Mouse (Mus musculus) lung, embryonic 14.5 days (tissue): Measurements from ENCODE around the gene Elmod2. TPM values are rescaled to one million over a fixed set of nuclear protein-coding genes. Genes with fewer than 3 reads are reported as not detected.

ENCODE experiments used
- ATAC-seq: fragments of 200-750 bp; cut with Nextera tagmentation; 2 replicates; pipeline ENCODE4 v1.8.0; 2017; ENCODE audit warnings: mild to moderate bottlenecking, moderate TSS enrichment, moderate library complexity; ENCODE audit not compliant: insufficient read depth
- DNase-seq: peaks from one replicate; pipeline ENCODE4 v3.0.0-alpha.2; 2015
- H3K27ac ChIP-seq: fragments of 300-500 bp; sonication (generic); 2 replicates; pipeline ENCODE4 v1.5.1; 2014; ENCODE audit warnings: low read depth, mild to moderate bottlenecking, moderate library complexity
- H3K27me3 ChIP-seq: fragments of 300-500 bp; sonication (generic); 2 replicates; pipeline ENCODE4 v1.6.1; 2014; ENCODE audit warnings: low read length, control low read depth; ENCODE audit not compliant: insufficient read depth
- H3K36me3 ChIP-seq: fragments of 300-500 bp; sonication (generic); 2 replicates; pipeline ENCODE4 v1.6.1; 2014; ENCODE audit warnings: control low read depth; ENCODE audit not compliant: insufficient read depth
- H3K4me1 ChIP-seq: fragments of 300-500 bp; sonication (generic); 2 replicates; pipeline ENCODE4 v1.6.1; 2014; ENCODE audit warnings: antibody characterized with exemption, control low read depth; ENCODE audit not compliant: insufficient read depth
- H3K4me2 ChIP-seq: fragments of 300-500 bp; sonication (generic); 2 replicates; pipeline ENCODE4 v1.6.1; 2014; ENCODE audit warnings: mild to moderate bottlenecking
- H3K4me3 ChIP-seq: fragments of 300-500 bp; sonication (generic); 2 replicates; pipeline ENCODE4 v1.5.1; 2014; ENCODE audit warnings: low read depth, low read length
- H3K9ac ChIP-seq: fragments of 300-500 bp; sonication (generic); 2 replicates; pipeline ENCODE4 v1.6.1; 2014
- H3K9me3 ChIP-seq: fragments of 300-500 bp; sonication (generic); 2 replicates; pipeline ENCODE4 v1.6.1; 2016; ENCODE audit warnings: low read depth, low read length, control low read depth
- CTCF ChIP-seq: IDR thresholded peaks from 2 replicates; pipeline ENCODE4 v1.5.1; 2016; ENCODE audit warnings: antibody characterized with exemption, low read depth
- WGBS: fragments of 180-500 bp; shearing (Covaris S2); extraction: QIAGEN DNeasy Blood & Tissue Kit; methylation state at CpG from one replicate; pipeline ENCODE4 v1.1.7; 2014; 5-methylcytosine and 5-hydroxymethylcytosine counted together
- polyA plus RNA-seq: library from polyadenylated mRNA; unstranded; fragments of >200 nt; fragmentation: Nextera tagmentation; extraction: Ambion mirVana; gene quantifications from 2 replicates; pipeline ENCODE4 v1.2.1, GENCODE M21; 2014

The Elmod2 gene
- polyA plus RNA-seq, 1 experiment from 2014 or later, result 15.9 TPM

DNA sequence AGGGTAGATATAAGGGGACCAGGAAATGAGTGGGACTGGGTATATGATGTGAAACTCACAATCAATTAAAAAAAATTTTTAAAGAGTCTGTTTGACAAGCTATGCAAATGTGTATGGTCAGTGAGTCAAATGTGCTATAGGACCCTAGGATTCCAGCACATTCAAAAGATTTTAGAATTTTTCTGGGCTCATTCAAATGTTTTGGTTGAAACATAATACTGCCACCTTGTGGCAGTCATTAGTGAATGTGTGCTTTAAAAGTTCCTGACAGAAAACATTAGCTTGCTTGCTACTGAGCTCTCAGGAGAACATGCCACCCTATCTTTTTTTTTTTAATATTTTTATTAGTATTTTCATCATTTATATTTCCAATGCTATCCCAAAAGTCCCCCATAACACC lies 10.4 kb upstream of the Elmod2 start:
- Histone ChIP-seq H3K9me3 (no peaks in the 10 kb centered on the region), H3K4me2 (no peak overlapping the region), H3K27ac (no peak overlapping the region), H3K36me3 (no peaks in the 10 kb centered on the region), H3K4me3 (no peak overlapping the region), H3K9ac (no peak overlapping the region), H3K4me1 (no peaks in the 10 kb centered on the region), H3K27me3 (no peaks in the 10 kb centered on the region)
- TF ChIP-seq CTCF, result peak; percentile 36
- no peak for ATAC-seq
- DNase-seq, result peak; percentile 75

DNA sequence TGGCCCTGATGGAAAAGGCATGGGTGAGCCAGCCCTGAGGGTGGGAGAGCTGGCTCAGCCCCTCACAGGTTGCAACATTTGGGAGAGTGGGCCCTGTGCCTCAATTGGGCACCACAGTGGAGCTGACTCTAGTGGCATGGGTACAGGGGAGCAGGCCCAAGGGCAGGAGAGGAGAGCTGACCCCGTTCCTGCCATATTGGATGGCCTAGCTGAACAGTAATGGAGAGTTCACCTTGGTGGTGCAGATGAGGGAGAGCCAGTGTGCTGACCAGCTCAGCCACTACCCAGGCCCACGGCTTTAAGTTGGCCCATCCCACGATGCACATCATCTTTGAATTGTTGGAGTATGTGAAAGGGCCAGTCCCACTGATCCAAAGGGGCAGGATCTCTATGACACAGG lies 9.8 kb upstream of the Elmod2 start:
- no peaks in the 10 kb centered on the region for H3K9me3 ChIP-seq
- TF ChIP-seq CTCF, result no peak
- ATAC-seq (no peak), DNase-seq (no peak)
- WGBS, result 82% methylated on average over 3 of the region's 3 CpGs
- no peaks in the 10 kb centered on the region for H3K27me3 ChIP-seq
- no peak overlapping the region for H3K9ac ChIP-seq
- no peak overlapping the region for H3K4me3 ChIP-seq
- H3K4me2 ChIP-seq, result no peak overlapping the region
- H3K27ac ChIP-seq, result no peak overlapping the region
- H3K4me1 ChIP-seq, result no peaks in the 10 kb centered on the region
- H3K36me3 ChIP-seq, result no peaks in the 10 kb centered on the region

DNA sequence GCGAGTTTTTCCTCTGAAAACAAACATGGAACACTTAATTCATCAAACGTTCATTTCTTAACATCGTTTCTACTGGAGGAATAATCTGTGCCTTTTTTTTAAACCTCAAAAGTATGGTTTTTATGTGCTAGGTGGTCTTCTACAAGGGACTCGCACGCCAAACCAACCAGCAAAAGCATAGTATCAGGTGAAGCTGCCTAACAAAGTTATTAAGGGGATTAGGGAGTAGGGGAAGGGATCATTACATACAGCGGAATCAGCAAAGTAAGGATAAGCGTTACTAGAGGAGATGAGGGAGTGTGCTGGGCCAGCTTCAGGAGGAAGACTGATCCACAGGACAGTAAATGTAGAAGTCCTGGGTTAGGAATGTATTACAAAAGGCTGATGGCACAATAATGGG lies 578 bp upstream of the Elmod2 start:
- Histone ChIP-seq H3K36me3 (peaks cover 9% of the 10 kb centered on the region; the same call in 1 of the 2 replicates), H3K4me2 (peak overlapping the region; percentile 82), H3K4me3 (peak overlapping the region; percentile 92), H3K4me1 (no peaks in the 10 kb centered on the region; the same call in 1 of the 2 replicates), H3K9me3 (no peaks in the 10 kb centered on the region), H3K27ac (no peak overlapping the region), H3K9ac (peak overlapping the region; percentile 42), H3K27me3 (no peaks in the 10 kb centered on the region)
- peak; percentile 12; the same call in 1 of the 2 replicates for ATAC-seq
- no peak for DNase-seq
- TF ChIP-seq CTCF, result no peak
- 10% methylated on average over 7 of the region's 7 CpGs for WGBS

DNA sequence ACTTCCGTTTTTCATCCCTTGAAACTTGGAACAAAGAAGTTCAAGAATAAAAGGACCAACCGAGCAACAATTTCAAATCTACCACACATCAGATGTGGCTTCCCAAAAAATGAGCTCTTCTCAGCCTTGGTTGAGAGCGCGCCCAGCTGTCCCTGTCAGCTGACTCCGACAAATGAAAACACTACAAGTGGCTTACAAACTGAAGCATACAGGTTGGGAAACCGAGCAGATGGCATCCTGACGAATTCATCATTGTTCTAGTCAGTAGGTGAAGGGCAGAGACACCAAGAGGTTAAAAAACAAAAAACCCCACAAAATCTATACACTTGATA lies 753 bp downstream of the Elmod2 start:
- TF ChIP-seq CTCF, result no peak
- H3K4me3 ChIP-seq, result peak overlapping the region; percentile 92
- WGBS, result 8% methylated on average over 7 of the region's 7 CpGs
- H3K4me2 ChIP-seq, result peak overlapping the region; percentile 82
- no peak overlapping the region for H3K27ac ChIP-seq
- H3K9ac ChIP-seq, result peak overlapping the region; percentile 78
- no peaks in the 10 kb centered on the region for H3K27me3 ChIP-seq
- DNase-seq (peak; percentile 58), ATAC-seq (no peak)
- H3K36me3 ChIP-seq, result peaks cover 18% of the 10 kb centered on the region; the same call in 1 of the 2 replicates
- H3K4me1 ChIP-seq, result no peaks in the 10 kb centered on the region; the same call in 1 of the 2 replicates
- H3K9me3 ChIP-seq, result no peaks in the 10 kb centered on the region

DNA sequence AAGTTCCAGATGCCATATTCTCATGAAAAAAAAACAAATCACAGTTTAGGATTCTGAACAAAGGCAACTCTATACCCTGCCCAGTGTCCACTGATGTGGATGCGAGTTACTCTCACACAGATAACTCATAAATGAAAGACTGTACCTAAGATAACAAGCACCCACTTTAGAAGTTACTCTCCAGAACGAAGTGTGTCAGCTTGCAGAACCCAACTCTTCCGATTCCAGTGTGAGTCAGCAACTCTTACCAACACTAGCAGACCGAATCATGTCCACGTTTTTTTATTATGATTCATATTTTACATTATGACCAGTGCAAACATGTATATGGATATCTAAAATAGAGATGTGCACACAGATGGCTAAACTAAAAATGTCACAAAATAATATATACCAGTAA lies 4.4 kb downstream of the Elmod2 start:
- H3K4me1 ChIP-seq, result no peaks in the 10 kb centered on the region; the same call in 1 of the 2 replicates
- no peak for DNase-seq
- no peak overlapping the region for H3K4me3 ChIP-seq
- H3K4me2 ChIP-seq, result no peak overlapping the region
- H3K27me3 ChIP-seq, result no peaks in the 10 kb centered on the region
- ATAC-seq, result no peak
- no peaks in the 10 kb centered on the region for H3K9me3 ChIP-seq
- no peak overlapping the region for H3K27ac ChIP-seq
- peaks cover 22% of the 10 kb centered on the region; the same call in 1 of the 2 replicates for H3K36me3 ChIP-seq
- 93% methylated on average over 5 of the region's 5 CpGs for WGBS
- no peak for TF ChIP-seq CTCF
- H3K9ac ChIP-seq, result no peak overlapping the region; the same call in 1 of the 2 replicates

DNA sequence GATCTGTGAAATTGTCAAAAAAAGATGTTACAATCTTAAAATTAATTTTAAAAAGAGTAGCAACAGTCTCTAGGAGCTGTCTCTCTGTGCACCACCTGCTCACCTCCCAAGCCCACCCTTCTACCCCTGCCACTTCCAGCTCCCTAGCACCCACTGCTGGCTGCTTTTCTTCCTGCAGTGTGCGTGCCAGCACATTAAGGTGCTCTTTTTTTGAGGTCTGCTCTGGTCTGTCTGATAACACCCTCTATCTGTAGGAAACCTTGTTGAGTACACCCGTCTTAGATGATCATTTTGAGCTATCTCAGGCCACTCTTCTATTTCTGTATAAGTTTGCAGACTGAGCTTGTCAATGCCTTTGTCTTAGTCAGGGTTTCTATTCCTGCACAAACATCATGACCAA lies 9.2 kb downstream of the Elmod2 start:
- Histone ChIP-seq H3K4me2 (no peak overlapping the region), H3K27me3 (no peaks in the 10 kb centered on the region), H3K9ac (no peak overlapping the region), H3K27ac (no peak overlapping the region), H3K4me3 (no peak overlapping the region), H3K4me1 (no peaks in the 10 kb centered on the region), H3K36me3 (peaks cover 38% of the 10 kb centered on the region), H3K9me3 (no peaks in the 10 kb centered on the region)
- WGBS, result 75% methylated on average over 2 of the region's 2 CpGs
- no peak for DNase-seq
- ATAC-seq, result no peak
- TF ChIP-seq CTCF, result no peak; the same call in 1 of the 2 replicates

DNA sequence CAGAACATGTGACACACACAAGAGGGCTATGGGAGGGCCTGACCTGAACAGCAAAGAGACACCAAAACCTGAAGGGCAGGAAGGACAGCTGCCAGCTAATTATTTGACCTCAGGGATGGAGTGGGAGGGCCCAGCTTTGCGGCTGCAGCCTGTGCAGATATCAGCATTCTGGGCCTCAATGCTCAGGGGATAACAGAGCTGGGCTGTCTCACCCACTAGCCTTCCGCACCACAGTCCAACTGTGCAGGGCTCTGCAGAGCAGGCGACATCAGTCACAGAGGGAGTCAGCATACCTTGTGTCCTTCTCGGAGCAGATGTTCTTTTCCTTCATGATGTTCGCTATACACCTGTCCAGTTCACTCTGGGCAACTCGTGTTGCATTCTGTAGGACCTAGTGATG lies 9.9 kb downstream of the Elmod2 start:
- Histone ChIP-seq H3K4me3 (no peak overlapping the region), H3K9ac (no peak overlapping the region), H3K4me1 (no peaks in the 10 kb centered on the region), H3K4me2 (no peak overlapping the region), H3K27me3 (no peaks in the 10 kb centered on the region), H3K9me3 (no peaks in the 10 kb centered on the region), H3K36me3 (peaks cover 38% of the 10 kb centered on the region), H3K27ac (no peak overlapping the region)
- WGBS, result 94% methylated on average over 6 of the region's 6 CpGs
- no peak for DNase-seq
- no peak for TF ChIP-seq CTCF
- ATAC-seq, result no peak

DNA sequence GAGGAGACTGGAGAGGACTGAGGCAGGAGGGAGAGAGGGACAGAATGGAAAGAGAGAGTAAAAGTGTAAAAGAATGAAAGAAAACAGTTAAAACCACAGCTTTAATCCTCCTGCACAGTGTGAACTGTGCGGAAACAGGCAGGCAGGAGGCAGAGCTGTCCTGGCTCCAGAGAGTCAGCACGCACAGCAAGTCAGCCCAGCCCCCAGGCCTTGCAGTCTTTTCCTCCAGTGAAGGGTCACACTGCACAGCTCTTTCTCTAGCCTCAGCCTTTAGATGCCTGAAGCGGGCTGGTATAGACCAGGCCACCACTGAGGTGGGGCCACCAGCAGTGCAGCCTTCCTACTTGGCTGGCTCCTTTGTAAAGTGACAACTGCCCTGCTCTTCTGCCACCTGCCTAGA lies 11.7 kb downstream of the Elmod2 start:
- Histone ChIP-seq H3K27ac (no peak overlapping the region), H3K36me3 (peaks cover 40% of the 10 kb centered on the region), H3K9me3 (no peaks in the 10 kb centered on the region), H3K9ac (no peak overlapping the region), H3K4me1 (no peaks in the 10 kb centered on the region), H3K4me3 (no peak overlapping the region), H3K27me3 (no peaks in the 10 kb centered on the region), H3K4me2 (no peak overlapping the region)
- ATAC-seq (no peak), DNase-seq (no peak)
- 89% methylated on average over 3 of the region's 3 CpGs for WGBS
- no peak for TF ChIP-seq CTCF
